Mouse (Mus musculus): ENCODE measurements around the gene Hils1. TPM values are rescaled to one million over a fixed set of nuclear protein-coding genes. Genes with fewer than 3 reads are reported as not detected.

The Hils1 gene
- polyA plus RNA-seq, 1 experiment: not detected

DNA sequence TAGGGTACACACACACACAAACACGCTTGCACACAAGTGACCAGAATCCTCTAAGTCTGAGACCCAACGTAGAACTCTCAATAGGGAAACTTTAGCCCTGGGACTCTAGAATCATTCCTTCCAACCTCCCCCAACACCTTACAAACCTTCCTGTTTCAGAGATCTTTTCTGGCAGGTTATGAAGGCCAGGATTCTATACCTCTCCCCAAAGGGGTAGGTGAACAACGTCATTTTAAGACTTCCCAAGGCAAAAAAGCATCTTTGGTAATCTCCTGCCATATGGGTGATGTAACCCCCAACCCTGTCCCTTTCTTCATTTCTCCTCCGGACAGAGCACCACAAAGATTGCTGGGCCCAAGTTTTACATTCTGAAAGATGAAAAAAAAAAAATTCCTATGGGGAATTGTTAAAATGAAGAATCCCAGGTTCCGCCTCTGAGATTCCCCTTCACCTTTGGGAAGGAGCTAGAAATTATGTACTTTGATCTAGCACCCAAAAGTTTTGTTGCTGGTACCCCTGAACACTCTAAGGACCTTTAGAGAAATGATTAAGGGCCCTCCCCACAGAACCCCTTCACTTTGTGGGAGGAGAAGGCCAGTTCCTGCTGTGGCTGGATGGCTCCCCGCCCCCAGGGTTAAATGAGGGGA lies 22.8 kb downstream of the Hils1 start:
- DNase-seq: no peak
- 24% methylated on average over 6 of the region's 6 CpGs for WGBS
- H3K4me3 ChIP-seq (replicated peaks; ENCODE audit: extremely low read depth, low read depth, low read length): peak overlapping the region; percentile 79
- peaks cover 10% of the 10 kb centered on the region for H3K4me1 ChIP-seq (ENCODE audit: control insufficient read depth, insufficient read depth, low read length)
- TF ChIP-seq POLR2A (IDR thresholded peaks at IDR 0.05; ENCODE audit: borderline replicate concordance, extremely low read depth, low read depth, low read length) (no peak), CTCF (IDR thresholded peaks at IDR 0.05; ENCODE audit: insufficient read depth, low read length) (no peak)

DNA sequence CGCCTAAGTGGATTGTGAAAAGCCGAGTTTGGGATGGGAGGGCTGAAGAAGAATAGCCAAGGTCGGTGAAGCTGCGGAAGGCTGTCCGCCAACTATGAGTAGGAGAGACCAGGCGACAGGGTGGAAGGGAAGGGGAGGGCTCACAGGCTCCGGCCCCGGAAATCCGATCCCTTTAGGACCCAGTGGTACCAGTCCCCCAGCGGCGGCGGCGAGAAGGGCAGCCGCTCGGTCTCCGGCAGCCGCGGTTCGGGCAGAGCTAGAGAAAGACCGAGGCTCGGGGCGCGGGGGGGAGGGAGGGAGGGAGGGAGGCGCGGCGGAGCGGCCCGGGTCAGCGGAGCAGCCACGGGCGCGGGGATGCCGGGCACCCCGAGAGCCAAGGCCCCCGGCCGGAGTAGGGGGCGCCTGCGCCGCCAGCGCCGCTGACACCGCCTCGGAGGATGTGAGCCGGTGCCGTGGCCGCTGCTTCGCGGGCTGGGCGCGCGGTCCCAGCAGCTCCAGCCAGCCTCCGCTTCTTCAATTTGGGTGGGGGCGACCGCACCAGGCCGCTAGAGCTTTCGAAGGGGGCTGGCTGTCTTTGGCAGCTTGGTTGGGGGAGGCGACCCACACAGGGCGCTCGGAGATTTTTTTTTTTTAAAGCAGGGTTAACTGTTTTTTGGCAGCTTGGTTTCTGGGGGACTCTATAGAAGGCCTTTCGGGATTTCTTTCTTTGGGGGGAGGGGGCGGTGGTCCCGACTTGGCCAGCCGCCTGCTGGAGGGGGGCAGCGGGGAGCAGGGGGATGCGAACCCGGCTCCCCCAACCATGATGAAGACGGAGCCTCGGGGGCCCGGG lies 23.6 kb downstream of the Hils1 start, which contains the start of gene Ppp1r9b:
TSS of gene Ppp1r9b (plus strand) at position 287 of the 829 bp plus-strand sequence.
- TF ChIP-seq POLR2A (IDR thresholded peaks at IDR 0.05; ENCODE audit: borderline replicate concordance, extremely low read depth, low read depth, low read length) (peak; percentile 69; the same call in 1 of the 2 replicates), CTCF (IDR thresholded peaks at IDR 0.05; ENCODE audit: insufficient read depth, low read length) (peak; percentile 43)

GRCm38 (mm10) chr11:94991641-94992479 lies 24.5 kb downstream of the Hils1 start:
- peak overlapping the region; percentile 70 for H3K4me3 ChIP-seq (replicated peaks; ENCODE audit: extremely low read depth, low read depth, low read length)
- TF ChIP-seq POLR2A (IDR thresholded peaks at IDR 0.05; ENCODE audit: borderline replicate concordance, extremely low read depth, low read depth, low read length) (no peak), CTCF (IDR thresholded peaks at IDR 0.05; ENCODE audit: insufficient read depth, low read length) (no peak)
- peak; percentile 71 for DNase-seq
- under 1% methylated on average over 96 of the region's 99 CpGs for WGBS
- peaks cover 12% of the 10 kb centered on the region for H3K4me1 ChIP-seq (ENCODE audit: control insufficient read depth, insufficient read depth, low read length)

More for the DNA sequence above, 23.6 kb downstream of the Hils1 start, which contains the start of gene Ppp1r9b:
- Histone ChIP-seq H3K4me1 (ENCODE audit: control insufficient read depth, insufficient read depth, low read length) (peaks cover 11% of the 10 kb centered on the region), H3K4me3 (replicated peaks; ENCODE audit: extremely low read depth, low read depth, low read length) (peak within 1 kb of the TSS; percentile 79)
- peak; percentile 91 for DNase-seq
- WGBS: under 1% methylated on average over 52 of the region's 69 CpGs

GRCm38 (mm10) chr11:94992480-94992753 lies 25.0 kb downstream of the Hils1 start:
- peaks cover 14% of the 10 kb centered on the region for H3K4me1 ChIP-seq (ENCODE audit: control insufficient read depth, insufficient read depth, low read length)
- peak overlapping the region; percentile 70 for H3K4me3 ChIP-seq (replicated peaks; ENCODE audit: extremely low read depth, low read depth, low read length)
- no peak for TF ChIP-seq CTCF (IDR thresholded peaks at IDR 0.05; ENCODE audit: insufficient read depth, low read length)
- no peak for TF ChIP-seq POLR2A (IDR thresholded peaks at IDR 0.05; ENCODE audit: borderline replicate concordance, extremely low read depth, low read depth, low read length)
- no peak for DNase-seq
- under 1% methylated on average over 20 of the region's 20 CpGs for WGBS

GRCm38 (mm10) chr11:94992754-94993606 lies 25.6 kb downstream of the Hils1 start:
- TF ChIP-seq POLR2A (IDR thresholded peaks at IDR 0.05; ENCODE audit: borderline replicate concordance, extremely low read depth, low read depth, low read length): peak; percentile 43; the same call in 1 of the 2 replicates
- no peak for TF ChIP-seq CTCF (IDR thresholded peaks at IDR 0.05; ENCODE audit: insufficient read depth, low read length)
- peaks cover 19% of the 10 kb centered on the region for H3K4me1 ChIP-seq (ENCODE audit: control insufficient read depth, insufficient read depth, low read length)
- under 1% methylated on average over 22 of the region's 22 CpGs for WGBS
- DNase-seq: peak; percentile 71
- peak overlapping the region; percentile 70 for H3K4me3 ChIP-seq (replicated peaks; ENCODE audit: extremely low read depth, low read depth, low read length)

DNA sequence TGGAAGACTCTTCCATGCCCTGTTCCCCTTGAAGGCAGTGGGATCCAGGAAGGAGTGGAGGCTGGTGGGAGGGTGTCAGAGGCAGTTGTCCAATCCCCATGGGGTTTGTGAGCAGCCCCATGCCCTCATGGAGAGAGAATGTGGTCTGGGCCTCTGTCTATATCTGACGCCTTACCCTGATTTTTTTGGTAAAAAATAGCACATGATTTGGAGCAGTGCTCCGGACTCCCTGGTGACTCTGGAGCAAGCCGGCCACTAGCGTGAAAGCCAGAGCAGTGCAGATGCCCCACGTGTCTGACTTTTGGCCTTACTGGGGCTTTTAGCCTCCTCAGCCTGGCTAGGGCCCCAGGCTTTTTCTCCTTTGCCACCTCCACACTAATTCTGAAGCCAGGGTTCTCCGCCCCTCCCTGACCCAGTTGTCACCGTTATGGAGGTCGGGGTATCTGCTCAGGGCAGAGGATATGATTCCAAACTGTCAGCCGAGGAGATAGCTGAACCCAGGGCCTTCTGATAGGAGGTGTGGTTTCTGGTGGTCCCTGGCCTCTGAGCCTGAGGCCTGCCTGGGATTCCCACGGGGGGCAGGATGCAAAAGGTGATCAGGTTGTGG lies 26.9 kb downstream of the Hils1 start:
- Histone ChIP-seq H3K4me1 (ENCODE audit: control insufficient read depth, insufficient read depth, low read length) (peaks cover 20% of the 10 kb centered on the region), H3K4me3 (replicated peaks; ENCODE audit: extremely low read depth, low read depth, low read length) (peak overlapping the region; percentile 17)
- 24% methylated on average over 10 of the region's 10 CpGs for WGBS
- TF ChIP-seq POLR2A (IDR thresholded peaks at IDR 0.05; ENCODE audit: borderline replicate concordance, extremely low read depth, low read depth, low read length): no peak
- no peak for TF ChIP-seq CTCF (IDR thresholded peaks at IDR 0.05; ENCODE audit: insufficient read depth, low read length)
- no peak for DNase-seq

GRCm38 (mm10) chr11:94994947-94995772 lies 27.8 kb downstream of the Hils1 start:
- DNase-seq: no peak
- Histone ChIP-seq H3K4me3 (replicated peaks; ENCODE audit: extremely low read depth, low read depth, low read length) (no peak overlapping the region), H3K4me1 (ENCODE audit: control insufficient read depth, insufficient read depth, low read length) (peaks cover 18% of the 10 kb centered on the region)
- TF ChIP-seq CTCF (IDR thresholded peaks at IDR 0.05; ENCODE audit: insufficient read depth, low read length): no peak
- no peak for TF ChIP-seq POLR2A (IDR thresholded peaks at IDR 0.05; ENCODE audit: borderline replicate concordance, extremely low read depth, low read depth, low read length)
- WGBS: 62% methylated on average over 11 of the region's 11 CpGs
